Mouse (Mus musculus): ENCODE data around the gene Taf8. TPM values are rescaled to one million over a fixed set of nuclear protein-coding genes. Genes with fewer than 3 reads are reported as not detected.

Gene Taf8
- polyA plus RNA-seq, 1 experiment from 2014 or later: 29.6 TPM

GRCm38 (mm10) chr17:47535812-47536236 is 33.7 kb upstream of the Taf8 start:
- 69% methylated on average over 9 of the region's 9 CpGs for WGBS
- H3K27ac ChIP-seq (ENCODE audit: low read depth, low read length): no peak overlapping the region
- H3K9me3 ChIP-seq (ENCODE audit: control insufficient read depth, low read length): no peaks in the 10 kb centered on the region

GRCm38 (mm10) chr17:47533691-47534090 is 31.6 kb upstream of the Taf8 start:
- H3K4me1 ChIP-seq (replicated peaks; ENCODE audit: control insufficient read depth, insufficient read depth, low read length): no peaks in the 10 kb centered on the region
- WGBS: 95% methylated on average over 13 of the region's 13 CpGs
- no peaks in the 10 kb centered on the region for H3K36me3 ChIP-seq (ENCODE audit: control insufficient read depth, insufficient read depth, low read length)
- no peak overlapping the region for H3K27ac ChIP-seq (ENCODE audit: low read depth, low read length)
- H3K9ac ChIP-seq (ENCODE audit: low read length): no peak overlapping the region
- H3K4me3 ChIP-seq (ENCODE audit: low read depth, low read length): no peak overlapping the region
- no peaks in the 10 kb centered on the region for H3K9me3 ChIP-seq (ENCODE audit: control insufficient read depth, low read length)
- DNase-seq (ENCODE audit: low spot score): no peak
- no peaks in the 10 kb centered on the region for H3K27me3 ChIP-seq (ENCODE audit: control insufficient read depth, insufficient read depth, low read length)
- ATAC-seq (replicated peaks; ENCODE audit: low FRiP score): no peak
- no peak overlapping the region for H3K4me2 ChIP-seq (ENCODE audit: low read depth, low read length, severe bottlenecking)

More at GRCm38 (mm10) chr17:47535812-47536236, 33.7 kb upstream of the Taf8 start:
- no peak overlapping the region for H3K4me3 ChIP-seq (ENCODE audit: low read depth, low read length)
- no peak overlapping the region for H3K4me2 ChIP-seq (ENCODE audit: low read depth, low read length, severe bottlenecking)
- H3K27me3 ChIP-seq (ENCODE audit: control insufficient read depth, insufficient read depth, low read length): no peaks in the 10 kb centered on the region
- no peak overlapping the region for H3K9ac ChIP-seq (ENCODE audit: low read length)
- no peaks in the 10 kb centered on the region for H3K36me3 ChIP-seq (ENCODE audit: control insufficient read depth, insufficient read depth, low read length)
- no peaks in the 10 kb centered on the region for H3K4me1 ChIP-seq (replicated peaks; ENCODE audit: control insufficient read depth, insufficient read depth, low read length)
- peak; percentile 51 for DNase-seq (ENCODE audit: low spot score)
- ATAC-seq (replicated peaks; ENCODE audit: low FRiP score): 0 out of 2 replicates have a peak, but pooled peaks have one; percentile 36

- ATAC-seq (replicated peaks; ENCODE audit: low FRiP score): no peak
- WGBS: 93% methylated on average over 5 of the region's 5 CpGs
- H3K27ac ChIP-seq (ENCODE audit: low read depth, low read length): no peak overlapping the region
These were observed 30.3 kb upstream of the Taf8 start for GRCm38 (mm10) chr17:47532364-47532763.

GRCm38 (mm10) chr17:47531387-47531818 is 29.3 kb upstream of the Taf8 start:
- Histone ChIP-seq H3K4me2 (ENCODE audit: low read depth, low read length, severe bottlenecking) (no peak overlapping the region), H3K27me3 (ENCODE audit: control insufficient read depth, insufficient read depth, low read length) (no peaks in the 10 kb centered on the region), H3K27ac (ENCODE audit: low read depth, low read length) (no peak overlapping the region), H3K9ac (ENCODE audit: low read length) (no peak overlapping the region), H3K9me3 (ENCODE audit: control insufficient read depth, low read length) (no peaks in the 10 kb centered on the region), H3K4me1 (replicated peaks; ENCODE audit: control insufficient read depth, insufficient read depth, low read length) (peaks cover 4% of the 10 kb centered on the region; the same call in 1 of the 2 replicates), H3K36me3 (ENCODE audit: control insufficient read depth, insufficient read depth, low read length) (no peaks in the 10 kb centered on the region), H3K4me3 (ENCODE audit: low read depth, low read length) (no peak overlapping the region)
- 54% methylated on average over 10 of the region's 10 CpGs for WGBS
- ATAC-seq (replicated peaks; ENCODE audit: low FRiP score) (no peak), DNase-seq (ENCODE audit: low spot score) (no peak)

More at GRCm38 (mm10) chr17:47532364-47532763, 30.3 kb upstream of the Taf8 start:
- H3K9me3 ChIP-seq (ENCODE audit: control insufficient read depth, low read length): no peaks in the 10 kb centered on the region
- no peak overlapping the region for H3K9ac ChIP-seq (ENCODE audit: low read length)
- no peak for DNase-seq (ENCODE audit: low spot score)
- peaks cover 3% of the 10 kb centered on the region; the same call in 1 of the 2 replicates for H3K4me1 ChIP-seq (replicated peaks; ENCODE audit: control insufficient read depth, insufficient read depth, low read length)
- H3K27me3 ChIP-seq (ENCODE audit: control insufficient read depth, insufficient read depth, low read length): no peaks in the 10 kb centered on the region
- H3K36me3 ChIP-seq (ENCODE audit: control insufficient read depth, insufficient read depth, low read length): no peaks in the 10 kb centered on the region
- no peak overlapping the region for H3K4me2 ChIP-seq (ENCODE audit: low read depth, low read length, severe bottlenecking)
- no peak overlapping the region for H3K4me3 ChIP-seq (ENCODE audit: low read depth, low read length)

- WGBS: 94% methylated on average over 11 of the region's 11 CpGs
These were observed 27.5 kb upstream of the Taf8 start for GRCm38 (mm10) chr17:47529595-47529994.

GRCm38 (mm10) chr17:47528919-47529318 is 26.8 kb upstream of the Taf8 start:
- DNase-seq (ENCODE audit: low spot score) (no peak), ATAC-seq (replicated peaks; ENCODE audit: low FRiP score) (no peak)
- no peak overlapping the region for H3K27ac ChIP-seq (ENCODE audit: low read depth, low read length)
- no peaks in the 10 kb centered on the region for H3K9me3 ChIP-seq (ENCODE audit: control insufficient read depth, low read length)
- no peaks in the 10 kb centered on the region for H3K36me3 ChIP-seq (ENCODE audit: control insufficient read depth, insufficient read depth, low read length)
- 58% methylated on average over 8 of the region's 8 CpGs for WGBS
- no peak overlapping the region for H3K9ac ChIP-seq (ENCODE audit: low read length)
- H3K4me3 ChIP-seq (ENCODE audit: low read depth, low read length): no peak overlapping the region
- peaks cover 4% of the 10 kb centered on the region; the same call in 1 of the 2 replicates for H3K4me1 ChIP-seq (replicated peaks; ENCODE audit: control insufficient read depth, insufficient read depth, low read length)
- H3K4me2 ChIP-seq (ENCODE audit: low read depth, low read length, severe bottlenecking): no peak overlapping the region
- no peaks in the 10 kb centered on the region for H3K27me3 ChIP-seq (ENCODE audit: control insufficient read depth, insufficient read depth, low read length)

More at GRCm38 (mm10) chr17:47529595-47529994, 27.5 kb upstream of the Taf8 start:
- ATAC-seq (replicated peaks; ENCODE audit: low FRiP score) (no peak), DNase-seq (ENCODE audit: low spot score) (no peak)
- H3K9ac ChIP-seq (ENCODE audit: low read length): no peak overlapping the region
- H3K9me3 ChIP-seq (ENCODE audit: control insufficient read depth, low read length): no peaks in the 10 kb centered on the region
- no peak overlapping the region for H3K4me3 ChIP-seq (ENCODE audit: low read depth, low read length)
- no peaks in the 10 kb centered on the region for H3K27me3 ChIP-seq (ENCODE audit: control insufficient read depth, insufficient read depth, low read length)
- peaks cover 4% of the 10 kb centered on the region; the same call in 1 of the 2 replicates for H3K4me1 ChIP-seq (replicated peaks; ENCODE audit: control insufficient read depth, insufficient read depth, low read length)
- no peak overlapping the region for H3K27ac ChIP-seq (ENCODE audit: low read depth, low read length)
- H3K4me2 ChIP-seq (ENCODE audit: low read depth, low read length, severe bottlenecking): no peak overlapping the region
- H3K36me3 ChIP-seq (ENCODE audit: control insufficient read depth, insufficient read depth, low read length): no peaks in the 10 kb centered on the region

GRCm38 (mm10) chr17:47527581-47528300 is 25.6 kb upstream of the Taf8 start:
- WGBS: 45% methylated on average over 10 of the region's 10 CpGs
- ATAC-seq (replicated peaks; ENCODE audit: low FRiP score) (no peak), DNase-seq (ENCODE audit: low spot score) (no peak)

GRCm38 (mm10) chr17:47526856-47527520 is 24.9 kb upstream of the Taf8 start:
- H3K36me3 ChIP-seq (ENCODE audit: control insufficient read depth, insufficient read depth, low read length): no peaks in the 10 kb centered on the region
- peaks cover 10% of the 10 kb centered on the region for H3K4me1 ChIP-seq (replicated peaks; ENCODE audit: control insufficient read depth, insufficient read depth, low read length)
- no peak overlapping the region for H3K4me2 ChIP-seq (ENCODE audit: low read depth, low read length, severe bottlenecking)
- no peaks in the 10 kb centered on the region for H3K9me3 ChIP-seq (ENCODE audit: control insufficient read depth, low read length)
- DNase-seq (ENCODE audit: low spot score) (no peak), ATAC-seq (replicated peaks; ENCODE audit: low FRiP score) (no peak)
- WGBS: 87% methylated on average over 17 of the region's 17 CpGs
- H3K9ac ChIP-seq (ENCODE audit: low read length): peak overlapping the region; percentile 39; the same call in 1 of the 2 replicates
- H3K27me3 ChIP-seq (ENCODE audit: control insufficient read depth, insufficient read depth, low read length): no peaks in the 10 kb centered on the region
- peak overlapping the region; percentile 31; the same call in 1 of the 2 replicates for H3K27ac ChIP-seq (ENCODE audit: low read depth, low read length)
- H3K4me3 ChIP-seq (ENCODE audit: low read depth, low read length): no peak overlapping the region

More at GRCm38 (mm10) chr17:47527581-47528300, 25.6 kb upstream of the Taf8 start:
- Histone ChIP-seq H3K4me3 (ENCODE audit: low read depth, low read length) (no peak overlapping the region), H3K4me1 (replicated peaks; ENCODE audit: control insufficient read depth, insufficient read depth, low read length) (peaks cover 4% of the 10 kb centered on the region; the same call in 1 of the 2 replicates), H3K27ac (ENCODE audit: low read depth, low read length) (peak overlapping the region; percentile 37), H3K36me3 (ENCODE audit: control insufficient read depth, insufficient read depth, low read length) (no peaks in the 10 kb centered on the region), H3K9ac (ENCODE audit: low read length) (peak overlapping the region; percentile 39; the same call in 1 of the 2 replicates), H3K4me2 (ENCODE audit: low read depth, low read length, severe bottlenecking) (no peak overlapping the region), H3K9me3 (ENCODE audit: control insufficient read depth, low read length) (no peaks in the 10 kb centered on the region), H3K27me3 (ENCODE audit: control insufficient read depth, insufficient read depth, low read length) (no peaks in the 10 kb centered on the region)
